Mouse (Mus musculus) gastrocnemius, postnatal 10 days (tissue): ENCODE measurements around the gene Tmed9. TPM values are rescaled to one million over a fixed set of nuclear protein-coding genes. Genes with fewer than 3 reads are reported as not detected.
A peak's percentile ranks its signal among the peaks of the same experiment; 100 is the strongest.

ENCODE experiments used
- DNase-seq: peaks from one replicate; pipeline ENCODE4 v3.0.0; 2021; ENCODE audit warnings: mixed read lengths
- long read RNA-seq, 2 experiments: library from polyadenylated mRNA; stranded (forward); transcript quantifications; one replicate each; pipeline ENCODE4 v2.0.0; 2021
- total RNA-seq, 2 experiments: library from RNA; stranded (reverse); gene quantifications; 2 replicates each; pipeline ENCODE4 v1.2.3; 2021

Tmed9 gene
- total RNA-seq, result 100 to 1,000 TPM; 147 to 192 TPM
- long read RNA-seq, experiment 1, transcript Tmed9-201 (5 exons, 1,420 nt), result major isoform, 69 of 80 reads
- long read RNA-seq, experiment 1, partial matches to known transcripts, result 11 of 80 reads
- long read RNA-seq, experiment 1, other reads (novel, unspliced or antisense), result 0 of 80 reads
- long read RNA-seq, experiment 2, transcript Tmed9-201 (5 exons, 1,420 nt), result major isoform, 68 of 78 reads
- long read RNA-seq, experiment 2, partial matches to known transcripts, result 9 of 78 reads
- long read RNA-seq, experiment 2, other reads (novel, unspliced or antisense), result 1 of 78 reads

DNA sequence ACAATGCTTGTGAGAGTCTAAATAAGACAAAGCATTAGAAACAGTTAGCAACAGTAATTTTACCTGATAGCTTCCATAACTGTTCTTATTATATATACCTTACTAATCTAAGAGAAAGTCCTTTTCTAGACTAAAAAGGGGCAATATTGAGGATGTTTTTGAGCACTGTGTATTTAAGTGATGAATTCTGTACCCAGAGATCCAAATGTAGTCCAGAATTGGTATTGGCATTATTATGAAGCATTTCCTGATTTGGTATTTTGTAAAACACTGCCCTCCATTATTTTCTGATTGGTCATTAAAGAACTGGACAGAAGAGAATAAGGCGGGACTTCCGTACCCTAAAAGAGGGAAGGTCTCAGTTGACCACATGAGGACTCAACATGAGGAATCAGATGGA, at the start of gene Tmed9:
Tmed9 (plus strand) TSS at position 301 of the 400 bp plus-strand sequence.
- DNase-seq, result no peak

GRCm38 (mm10) chr13:55523951-55524600, 49.5 kb upstream of the Tmed9 start:
- DNase-seq, result no peak

DNA sequence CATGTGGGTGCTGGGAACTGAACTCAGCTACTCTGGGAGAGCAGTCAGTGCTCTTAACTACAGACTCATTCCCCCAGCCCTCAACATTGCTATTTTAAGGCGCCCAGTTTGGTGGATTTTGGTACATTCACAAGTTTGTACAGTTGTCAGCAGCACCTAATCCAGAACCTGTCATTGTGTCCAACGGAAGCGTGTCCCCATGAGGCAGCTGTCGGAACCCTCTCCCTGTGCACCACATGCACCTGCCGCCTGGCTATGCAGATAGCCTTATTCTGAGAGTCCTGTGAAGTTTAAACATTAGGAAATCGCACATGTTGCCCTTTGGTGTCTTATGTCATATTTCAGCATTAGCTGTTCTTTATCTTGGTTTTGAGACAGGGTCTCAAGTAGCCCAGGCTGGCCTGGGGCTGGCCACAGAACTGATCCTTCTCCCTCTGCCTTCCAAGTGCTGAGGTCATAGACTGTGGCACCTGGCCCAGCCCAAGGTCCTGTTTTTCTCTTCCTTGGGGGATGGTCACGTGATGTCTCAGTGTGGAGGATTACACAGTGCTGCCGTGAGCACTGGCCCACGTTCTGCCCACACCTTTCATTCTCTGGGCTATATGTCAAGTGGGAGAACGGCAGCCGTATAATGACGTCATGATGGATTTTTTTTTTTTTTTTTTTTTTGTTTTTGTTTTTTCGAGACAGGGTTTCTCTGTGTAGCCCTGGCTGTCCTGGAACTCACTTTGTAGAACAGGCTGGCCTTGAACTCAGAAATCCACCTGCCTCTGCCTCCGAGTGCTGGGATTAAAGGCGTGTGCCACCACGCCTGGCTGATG, 47.6 kb upstream of the Tmed9 start:
- no peak for DNase-seq

GRCm38 (mm10) chr13:55527212-55527611, 46.3 kb upstream of the Tmed9 start:
- DNase-seq, result no peak

DNA sequence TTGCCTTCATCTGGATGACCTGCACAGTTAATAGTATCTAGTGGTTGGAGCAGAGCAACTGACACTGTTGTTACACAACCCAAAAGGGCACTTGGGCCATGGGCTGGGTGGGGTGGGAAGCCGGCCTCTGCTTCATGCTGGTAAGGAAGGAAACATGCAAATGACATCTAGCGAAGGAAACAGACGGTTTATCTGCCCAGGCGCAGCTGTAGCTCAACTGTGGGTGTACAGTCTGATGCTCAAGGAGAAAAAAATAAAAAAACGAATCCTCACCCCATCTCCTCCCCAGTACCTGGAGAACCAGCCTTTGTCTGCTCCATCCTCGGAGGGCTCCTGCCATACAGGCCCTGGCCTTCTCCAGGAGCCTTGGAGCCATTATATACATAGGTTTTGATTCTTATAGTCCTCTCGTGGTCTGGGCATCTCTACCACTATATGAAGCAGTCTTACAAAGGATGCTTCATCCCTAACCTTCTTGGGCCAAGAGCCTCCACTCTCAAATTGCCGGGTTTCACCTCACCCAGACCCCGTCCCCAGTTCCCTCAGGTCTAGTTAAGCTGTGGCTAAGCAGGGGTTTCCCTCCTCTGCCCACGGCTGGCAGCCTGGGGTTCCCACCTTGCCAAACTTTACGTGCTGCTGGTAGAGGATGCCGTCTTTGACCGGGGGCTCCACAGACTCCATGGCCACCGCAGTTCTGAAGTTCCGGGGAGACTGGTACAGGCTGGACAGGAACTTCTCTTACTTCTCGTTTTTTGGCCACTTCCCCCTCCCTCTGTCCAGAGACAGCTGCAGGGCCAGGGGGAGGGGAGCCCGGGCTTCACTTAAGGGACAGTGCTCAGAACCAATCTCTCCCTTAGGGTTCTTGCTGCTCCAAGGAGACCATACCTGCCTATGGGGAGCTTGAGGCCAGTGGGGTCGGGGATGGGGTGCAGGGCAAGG, 45.4 kb upstream of the Tmed9 start:
- DNase-seq, result no peak

- DNase-seq, result no peak
Measured at GRCm38 (mm10) chr13:55529198-55529915, 44.2 kb upstream of the Tmed9 start, which contains the start of gene Dok3. Gene Dok3, minus strand, starts transcription at chr13:55529296.

GRCm38 (mm10) chr13:55535191-55535590, 38.3 kb upstream of the Tmed9 start:
- DNase-seq, result no peak

DNA sequence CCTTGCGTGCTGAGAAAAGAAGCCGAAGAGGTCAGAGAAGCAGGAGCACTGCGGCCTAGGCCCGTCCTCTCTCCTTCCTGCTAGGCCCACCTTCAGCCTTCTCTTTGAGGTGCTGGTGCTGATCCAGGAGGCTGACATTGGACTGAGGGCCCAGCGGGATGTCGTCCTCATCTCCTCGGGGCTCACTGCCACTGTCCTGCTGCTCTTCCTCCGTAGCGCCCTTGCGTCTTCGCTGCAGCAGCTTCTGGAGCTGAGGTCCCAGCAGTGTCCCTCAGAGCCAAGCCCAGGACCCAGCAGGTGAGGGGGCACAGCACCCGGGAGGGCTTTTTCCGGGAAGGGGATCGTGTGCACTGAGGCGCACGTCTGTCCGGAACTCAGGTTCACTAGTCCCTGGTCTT, 37.7 kb upstream of the Tmed9 start:
- DNase-seq, result no peak

DNA sequence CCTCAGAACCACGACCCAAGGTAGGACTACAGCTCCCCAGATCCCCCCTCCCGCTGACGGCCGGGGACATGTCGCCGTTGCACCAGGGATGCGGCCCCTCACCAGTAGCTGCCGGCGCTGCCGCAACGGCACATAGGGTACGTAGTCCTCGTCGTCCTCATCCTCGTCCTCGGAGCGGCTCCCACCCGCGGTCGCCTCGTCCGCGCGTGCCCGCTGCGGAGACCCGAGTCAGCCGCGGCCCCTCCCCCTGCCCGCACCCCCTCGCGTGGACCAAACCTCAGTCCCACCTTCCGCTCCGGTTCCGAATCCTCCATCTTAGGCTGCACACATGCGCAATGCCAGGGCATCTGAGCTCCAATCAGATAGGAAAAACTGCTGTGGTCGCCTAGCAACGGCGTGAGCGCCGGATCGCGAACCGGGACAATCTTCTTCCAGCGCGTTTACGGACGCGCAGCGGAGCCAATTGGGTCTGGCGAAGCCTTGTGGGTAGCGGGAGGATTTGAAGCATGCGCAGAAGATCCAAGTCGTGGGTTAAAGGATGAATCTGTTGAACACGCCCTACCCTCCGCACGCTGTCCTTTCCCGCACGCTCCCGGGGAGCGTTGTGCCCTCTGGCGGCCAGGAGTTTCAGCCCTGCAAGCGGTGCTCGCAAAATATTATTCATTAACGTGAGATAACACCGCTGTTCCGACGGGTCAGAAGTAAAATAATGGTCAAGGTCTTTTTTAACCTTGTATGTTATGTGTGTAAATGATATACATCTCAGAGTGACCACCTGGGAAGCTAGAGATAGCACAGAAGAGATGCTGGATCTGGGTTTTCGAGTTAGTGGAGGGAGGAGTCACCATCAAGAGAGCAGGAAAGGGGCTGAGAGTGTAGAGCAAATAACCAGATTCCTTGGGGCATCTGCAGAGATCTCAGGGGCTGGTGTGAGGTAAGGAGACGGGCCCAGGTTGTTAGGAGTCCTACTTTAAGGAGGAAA, 37.0 kb upstream of the Tmed9 start, which contains the start of gene Ddx41:
Ddx41 (minus strand) TSS at position 465 of the 982 bp plus-strand sequence.
- peak; percentile 96 for DNase-seq

- DNase-seq, result no peak
Measured at GRCm38 (mm10) chr13:55540933-55541332, 32.6 kb upstream of the Tmed9 start.

GRCm38 (mm10) chr13:55542891-55543290, 30.6 kb upstream of the Tmed9 start:
- DNase-seq, result no peak

DNA sequence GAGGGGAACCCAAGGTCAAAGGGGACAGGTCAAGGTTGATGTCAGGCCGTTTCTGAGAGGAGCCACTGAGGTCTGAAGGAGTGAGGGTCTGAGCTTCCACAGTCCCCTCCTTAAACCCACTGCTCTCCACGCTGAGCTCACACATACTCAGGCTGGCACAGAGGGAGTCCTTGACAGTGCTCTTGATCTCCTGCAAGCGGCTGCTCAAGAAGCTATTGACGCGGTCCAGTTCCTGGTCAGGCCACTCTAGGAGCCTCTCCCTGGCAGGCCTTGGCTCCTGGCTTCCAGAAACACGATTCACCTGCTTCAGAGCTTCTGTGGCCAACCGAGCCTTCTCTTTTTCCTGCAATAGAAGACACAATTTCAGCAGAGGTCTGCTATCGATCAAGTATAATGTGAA, 30.1 kb upstream of the Tmed9 start:
- no peak for DNase-seq

DNA sequence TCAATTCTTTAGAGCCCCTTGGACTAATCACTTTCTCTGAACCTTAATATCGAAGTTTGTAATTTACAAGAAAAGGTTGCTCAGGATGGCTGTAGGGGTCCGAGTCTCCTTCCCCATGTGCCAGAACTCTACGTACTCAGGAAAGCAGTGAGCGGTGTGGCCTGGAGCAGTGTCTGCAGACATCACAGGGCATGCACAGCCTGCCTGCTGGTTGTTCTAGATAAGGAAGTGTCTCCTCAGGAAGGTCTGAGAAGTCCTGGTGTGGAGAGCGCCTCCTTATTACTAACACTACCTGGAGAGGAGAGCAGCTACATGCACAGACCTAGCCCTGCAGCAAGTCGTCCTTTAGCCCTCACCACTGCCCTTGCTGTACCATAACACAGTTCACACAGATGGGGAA, 28.7 kb upstream of the Tmed9 start:
- no peak for DNase-seq

GRCm38 (mm10) chr13:55547916-55548315, 25.6 kb upstream of the Tmed9 start:
- no peak for DNase-seq

DNA sequence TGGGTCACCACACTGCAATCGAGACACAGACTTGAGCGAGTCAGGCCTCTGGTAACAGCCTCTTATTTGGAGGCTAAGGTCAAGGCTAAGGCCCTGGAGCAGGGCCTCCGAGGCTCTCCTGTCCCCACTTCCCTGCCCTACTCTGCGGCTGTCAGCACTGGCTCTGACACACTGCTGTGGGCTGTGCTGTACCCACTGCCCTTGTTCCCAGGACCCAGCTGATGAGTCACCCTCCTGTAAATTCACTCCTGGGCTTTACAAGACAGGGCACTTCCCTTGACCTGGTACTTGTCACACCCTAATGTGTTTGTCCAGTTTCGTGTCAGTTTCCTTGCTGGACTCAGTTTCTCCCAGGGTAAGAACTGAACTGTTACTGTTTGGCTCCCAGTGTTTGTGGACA, 25.1 kb upstream of the Tmed9 start:
- no peak for DNase-seq

DNA sequence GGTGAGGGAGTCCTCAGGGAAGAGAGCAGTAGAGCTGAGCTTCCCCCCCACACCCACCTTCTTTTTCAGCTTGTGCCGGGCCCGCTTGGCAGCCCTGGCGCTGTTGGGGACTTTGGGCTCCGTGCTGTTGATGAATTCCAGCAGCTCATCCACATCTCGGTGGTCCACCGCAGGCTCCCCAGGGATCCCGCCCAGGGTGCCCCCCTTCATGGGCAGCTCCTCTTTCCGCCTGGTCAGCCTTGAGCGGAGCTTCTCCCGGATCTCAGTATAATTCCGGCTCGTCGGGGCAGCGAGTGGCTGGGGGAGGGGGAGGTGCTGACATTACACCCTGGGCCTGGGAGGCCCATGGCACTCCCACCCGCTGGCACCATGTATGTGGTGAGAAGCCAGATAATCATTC, 24.5 kb upstream of the Tmed9 start:
- DNase-seq, result no peak

DNA sequence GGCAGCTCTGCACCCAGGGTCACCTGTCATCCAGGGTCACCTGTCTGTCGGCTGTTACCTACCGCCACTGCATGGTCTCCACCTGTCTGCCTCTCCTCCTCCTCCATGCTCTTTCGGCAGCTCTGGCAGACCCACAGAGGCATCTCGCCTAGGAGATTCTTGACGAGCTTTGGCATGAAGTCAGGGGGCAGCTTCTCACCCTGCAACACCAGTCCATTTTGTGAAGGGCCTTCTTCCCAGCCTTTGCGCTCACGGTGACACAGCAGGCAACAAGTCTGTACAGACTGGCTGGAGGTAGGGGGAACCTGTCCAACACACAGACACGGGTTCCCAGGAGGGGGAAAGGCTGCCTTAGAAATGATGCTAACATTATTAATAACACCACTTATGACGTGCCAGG, 17.6 kb upstream of the Tmed9 start:
- no peak for DNase-seq

GRCm38 (mm10) chr13:55557499-55557898, 16.0 kb upstream of the Tmed9 start:
- no peak for DNase-seq

DNA sequence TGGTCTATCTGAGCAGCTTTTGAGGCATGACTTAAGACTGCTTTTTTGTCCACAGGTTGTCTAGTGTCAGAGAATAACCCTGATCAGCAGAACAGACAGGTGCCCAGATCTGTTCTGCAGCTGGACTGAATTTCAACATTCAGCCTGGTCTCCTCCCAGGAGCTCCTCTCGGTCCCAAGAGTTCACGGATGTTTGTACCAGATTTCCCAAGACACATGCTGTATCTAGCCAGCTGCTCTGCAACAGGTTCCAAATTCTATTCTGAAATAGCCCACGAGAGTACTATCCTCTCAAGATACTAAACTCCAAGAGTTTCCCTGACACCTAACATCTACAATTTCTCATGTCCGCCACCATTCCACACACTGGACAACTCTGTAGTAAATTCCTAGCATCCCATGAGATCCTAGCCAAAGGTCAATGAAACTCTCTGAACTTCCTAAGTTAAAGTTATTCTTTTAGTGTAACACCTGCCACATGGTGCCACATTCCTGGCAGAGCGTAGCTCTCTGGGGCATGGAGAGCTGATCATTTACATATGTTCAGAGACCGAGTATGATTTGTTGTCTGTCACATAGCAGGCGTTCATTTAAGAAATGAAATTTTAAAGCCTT, 10.2 kb upstream of the Tmed9 start:
- DNase-seq, result no peak
